Mouse (Mus musculus): ENCODE measurements around the gene Ctbp2. TPM values are rescaled to one million over a fixed set of nuclear protein-coding genes. Genes with fewer than 3 reads are reported as not detected.

Ctbp2 gene
- total RNA-seq, 2 experiments from 2014 or later: 23.9 to 44.7 TPM

DNA sequence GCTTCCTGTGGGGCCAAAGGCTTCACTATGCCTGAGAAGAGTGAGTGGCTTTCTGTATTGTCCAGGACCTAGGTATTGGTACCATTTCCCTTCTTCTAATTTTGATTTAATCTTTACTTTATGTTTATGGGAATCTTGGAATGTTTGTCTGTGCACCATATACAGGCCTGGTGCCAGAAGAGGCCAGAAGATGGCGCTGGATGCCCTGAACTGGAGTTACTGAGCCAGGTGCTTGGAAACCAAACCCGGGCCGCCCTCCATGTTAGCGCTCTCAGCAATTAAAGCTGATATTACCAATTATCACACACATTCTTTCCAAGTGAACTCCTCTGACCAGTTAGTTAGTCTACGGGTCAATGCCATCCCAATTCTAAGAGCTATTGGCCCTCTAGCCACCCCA lies 69.7 kb downstream of the Ctbp2 start:
- ATAC-seq (replicated peaks; ENCODE audit: low FRiP score, low TSS enrichment, poor library complexity, severe bottlenecking): no peak

DNA sequence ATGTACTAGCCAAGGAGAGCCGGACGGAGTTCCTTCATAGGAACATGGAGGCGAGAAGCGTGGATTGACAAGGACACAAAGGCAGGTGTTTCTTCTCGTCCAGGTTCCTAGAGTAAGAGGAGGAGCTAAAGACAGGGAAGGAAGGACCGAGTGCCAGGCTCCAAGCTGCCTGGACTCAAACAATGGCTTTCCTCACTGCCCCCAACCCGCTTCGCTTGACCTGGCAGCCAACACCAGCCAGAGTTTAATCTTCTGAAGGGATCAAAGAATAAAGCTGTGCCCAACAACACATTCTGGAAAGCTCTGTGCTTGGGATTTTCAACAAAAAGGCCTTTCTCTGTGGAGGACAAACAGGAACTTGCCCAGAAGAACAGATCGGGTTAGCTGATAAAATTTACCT lies 70.4 kb downstream of the Ctbp2 start:
- no peak for ATAC-seq (replicated peaks; ENCODE audit: low FRiP score, low TSS enrichment, poor library complexity, severe bottlenecking)

DNA sequence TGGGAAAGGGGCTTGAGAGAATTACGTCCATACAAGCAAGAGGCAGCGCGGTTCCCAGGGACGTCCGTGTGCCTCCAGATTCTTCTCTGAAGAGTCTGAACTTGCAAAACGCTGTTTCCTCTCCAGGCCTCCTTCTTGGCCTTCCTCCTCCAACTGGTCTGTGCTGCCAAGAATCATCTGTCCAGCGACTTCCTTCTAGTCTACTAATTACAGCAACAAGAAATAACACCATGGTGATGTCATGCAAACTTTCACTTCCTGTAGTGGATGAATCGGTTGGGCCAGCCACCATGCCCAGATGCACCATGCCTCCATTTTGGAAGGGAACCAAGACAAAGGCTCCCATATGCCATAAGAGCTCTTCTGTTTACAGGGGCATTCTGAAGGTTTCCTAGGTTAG lies 71.3 kb downstream of the Ctbp2 start:
- ATAC-seq (replicated peaks; ENCODE audit: low FRiP score, low TSS enrichment, poor library complexity, severe bottlenecking): no peak

DNA sequence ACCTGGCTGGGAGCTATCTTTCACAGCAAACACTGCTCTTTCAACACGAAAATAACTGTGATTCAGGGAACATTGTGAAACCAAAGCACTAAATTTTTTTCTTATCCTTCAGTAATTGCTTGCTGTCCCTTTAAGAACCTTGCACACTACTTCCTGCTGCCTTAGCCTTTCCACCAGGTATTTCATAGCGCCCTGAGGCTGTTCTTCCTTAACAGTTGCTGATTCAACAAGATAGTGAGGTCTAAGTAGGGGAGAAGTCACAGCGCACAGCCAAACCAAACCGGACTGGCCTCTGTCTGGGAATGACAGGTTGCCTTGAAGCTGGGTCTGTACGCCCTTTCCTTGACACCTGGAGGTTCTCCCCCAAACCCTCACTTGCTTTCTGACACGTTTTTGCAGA lies 73.5 kb downstream of the Ctbp2 start:
- no peak for ATAC-seq (replicated peaks; ENCODE audit: low FRiP score, low TSS enrichment, poor library complexity, severe bottlenecking)

DNA sequence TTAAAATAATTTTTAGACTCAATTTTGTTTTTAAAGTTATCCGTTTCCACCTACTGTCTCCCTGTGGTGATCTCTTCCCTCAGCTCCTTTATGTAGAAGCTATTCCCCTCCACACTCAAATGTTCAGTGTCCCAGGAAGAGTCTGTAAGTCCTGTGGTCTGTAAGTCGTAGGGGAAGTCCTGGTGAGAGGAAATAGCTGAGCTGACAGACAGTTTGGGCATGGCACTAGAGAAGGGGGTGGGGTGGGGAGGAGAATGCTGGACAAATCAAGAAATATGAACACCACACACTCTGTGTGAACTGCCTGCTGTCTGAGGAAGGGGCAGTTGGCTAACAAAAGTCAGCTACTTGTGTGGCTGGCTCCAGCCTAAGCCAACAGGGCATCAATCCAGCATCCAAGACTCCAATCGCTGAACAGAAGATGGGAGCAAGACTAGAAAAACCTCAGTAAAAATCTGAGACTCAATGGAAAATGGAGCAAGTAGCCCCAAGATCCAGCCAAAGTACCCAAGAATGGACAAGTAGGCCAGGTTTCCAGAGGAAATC lies 76.0 kb downstream of the Ctbp2 start:
- no peak for ATAC-seq (replicated peaks; ENCODE audit: low FRiP score, low TSS enrichment, poor library complexity, severe bottlenecking)

DNA sequence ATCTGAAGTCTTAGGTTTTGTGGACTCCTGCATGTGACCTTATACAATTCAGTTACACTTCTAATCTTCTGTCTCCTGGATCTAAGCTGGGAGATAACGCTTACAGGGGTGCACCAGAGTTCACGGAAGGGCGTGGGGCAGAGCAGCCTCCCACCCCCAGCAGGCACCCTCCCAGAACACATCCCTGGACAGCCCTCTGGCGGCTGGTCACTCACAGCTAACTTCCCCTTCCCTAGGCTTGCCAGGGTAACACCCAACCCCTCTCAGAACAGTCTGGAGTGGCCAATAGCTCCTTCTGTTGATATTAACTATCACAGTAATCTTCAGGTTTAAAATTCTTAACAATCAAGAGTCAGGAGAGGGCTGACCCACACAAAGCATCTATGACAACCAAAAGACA lies 76.9 kb downstream of the Ctbp2 start:
- ATAC-seq (replicated peaks; ENCODE audit: low FRiP score, low TSS enrichment, poor library complexity, severe bottlenecking): peak; percentile 16; the same call in 1 of the 2 replicates

DNA sequence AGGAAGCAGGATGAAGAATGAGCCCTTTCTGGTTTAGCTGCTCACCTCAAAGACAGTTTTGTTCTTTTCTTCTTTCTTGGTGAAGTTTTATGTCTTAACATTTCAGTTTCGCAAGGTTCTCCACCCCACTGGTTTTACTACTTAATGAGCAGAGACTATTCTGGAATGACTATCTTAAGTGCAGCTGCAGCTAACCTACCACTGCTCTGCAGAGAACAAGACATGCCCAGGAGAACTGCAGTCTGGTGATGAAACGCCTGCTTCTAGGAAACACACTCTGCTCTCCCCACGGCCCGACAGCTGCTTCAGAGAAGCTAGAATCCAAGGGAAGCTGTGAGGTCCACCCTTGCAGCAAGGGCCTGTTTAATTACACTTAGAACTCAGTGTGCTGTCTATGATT lies 79.4 kb downstream of the Ctbp2 start:
- no peak for ATAC-seq (replicated peaks; ENCODE audit: low FRiP score, low TSS enrichment, poor library complexity, severe bottlenecking)

GRCm38 (mm10) chr7:133041784-133042183 lies 82.4 kb downstream of the Ctbp2 start:
- ATAC-seq (replicated peaks; ENCODE audit: low FRiP score, low TSS enrichment, poor library complexity, severe bottlenecking): no peak

GRCm38 (mm10) chr7:133040688-133041345 lies 83.3 kb downstream of the Ctbp2 start:
- ATAC-seq (replicated peaks; ENCODE audit: low FRiP score, low TSS enrichment, poor library complexity, severe bottlenecking): no peak

DNA sequence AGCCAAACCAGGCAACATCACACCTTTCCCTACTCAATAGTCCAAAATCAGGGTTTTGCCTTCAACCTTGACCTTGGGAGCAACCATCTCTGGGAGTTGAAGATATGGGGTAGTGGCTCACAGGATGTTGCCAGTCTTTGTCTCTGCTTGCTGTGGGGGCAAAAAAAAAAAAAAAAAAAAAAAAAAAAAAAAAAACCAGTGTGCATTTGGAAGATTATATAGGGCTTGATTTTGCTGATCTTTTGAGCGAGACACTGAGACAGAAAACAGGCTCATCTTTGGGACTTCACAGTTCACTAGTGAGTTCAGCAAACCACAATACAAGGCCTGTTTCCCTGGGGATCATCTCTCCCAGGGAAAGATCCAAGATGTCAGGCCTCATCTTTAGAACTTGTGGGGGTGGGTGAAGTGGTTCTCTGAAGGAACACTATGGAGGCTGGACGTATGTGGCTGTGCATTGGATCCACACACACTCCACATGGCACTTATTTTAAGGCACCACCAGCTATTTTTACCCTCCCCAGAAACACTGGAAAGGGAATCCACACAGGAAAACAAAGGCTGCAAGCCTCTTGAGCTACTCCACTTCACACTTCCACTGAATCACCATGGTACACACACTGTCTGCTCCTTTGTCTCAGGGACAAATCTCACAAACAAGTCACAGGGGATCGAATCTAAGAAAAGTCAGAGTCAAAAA lies 84.4 kb downstream of the Ctbp2 start:
- ATAC-seq (replicated peaks; ENCODE audit: low FRiP score, low TSS enrichment, poor library complexity, severe bottlenecking): no peak

DNA sequence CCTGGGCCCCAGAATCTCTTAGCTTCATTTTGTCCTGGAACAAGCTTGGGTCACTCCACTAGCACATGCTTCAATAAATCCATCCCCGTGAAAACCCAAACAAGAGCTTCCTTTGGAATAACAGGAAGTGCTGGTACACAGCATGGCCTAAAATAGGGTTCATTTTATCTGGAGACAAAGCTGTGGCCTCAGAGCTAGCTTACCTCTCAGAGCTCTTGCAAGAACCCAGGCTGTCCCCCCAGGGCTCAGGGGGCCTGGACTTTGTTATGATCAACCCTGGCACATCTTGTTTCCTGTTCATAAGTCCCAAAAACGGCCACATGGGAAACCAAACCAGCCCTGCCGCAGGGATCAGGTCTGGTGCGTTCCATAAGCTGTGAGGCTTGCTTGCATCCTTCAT lies 86.5 kb downstream of the Ctbp2 start:
- no peak for ATAC-seq (replicated peaks; ENCODE audit: low FRiP score, low TSS enrichment, poor library complexity, severe bottlenecking)

DNA sequence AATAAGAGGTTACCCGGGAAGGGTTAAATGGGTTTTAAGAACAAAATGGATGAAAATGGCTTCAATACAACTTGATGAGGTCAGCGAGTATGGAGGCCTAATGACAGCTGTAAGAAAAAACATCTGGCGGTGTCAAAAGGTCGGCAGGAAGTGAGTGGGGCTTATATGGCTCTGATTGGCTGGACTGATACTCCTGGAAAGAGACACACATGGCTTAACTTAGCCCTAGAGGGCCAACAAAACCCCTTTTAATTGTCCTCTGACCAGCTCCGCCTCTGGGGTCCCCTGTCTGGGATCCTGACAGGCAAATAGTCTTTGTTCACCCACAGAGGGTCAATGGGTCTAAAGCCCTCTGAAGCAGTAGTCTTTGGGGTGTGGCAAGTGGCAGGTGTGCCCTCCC lies 86.9 kb downstream of the Ctbp2 start:
- ATAC-seq (replicated peaks; ENCODE audit: low FRiP score, low TSS enrichment, poor library complexity, severe bottlenecking): no peak

- no peak for ATAC-seq (replicated peaks; ENCODE audit: low FRiP score, low TSS enrichment, poor library complexity, severe bottlenecking)
Measured at GRCm38 (mm10) chr7:133035901-133036300, 88.3 kb downstream of the Ctbp2 start.

GRCm38 (mm10) chr7:133032589-133033203 lies 91.5 kb downstream of the Ctbp2 start:
- peak; percentile 73 for ATAC-seq (replicated peaks; ENCODE audit: low FRiP score, low TSS enrichment, poor library complexity, severe bottlenecking)

DNA sequence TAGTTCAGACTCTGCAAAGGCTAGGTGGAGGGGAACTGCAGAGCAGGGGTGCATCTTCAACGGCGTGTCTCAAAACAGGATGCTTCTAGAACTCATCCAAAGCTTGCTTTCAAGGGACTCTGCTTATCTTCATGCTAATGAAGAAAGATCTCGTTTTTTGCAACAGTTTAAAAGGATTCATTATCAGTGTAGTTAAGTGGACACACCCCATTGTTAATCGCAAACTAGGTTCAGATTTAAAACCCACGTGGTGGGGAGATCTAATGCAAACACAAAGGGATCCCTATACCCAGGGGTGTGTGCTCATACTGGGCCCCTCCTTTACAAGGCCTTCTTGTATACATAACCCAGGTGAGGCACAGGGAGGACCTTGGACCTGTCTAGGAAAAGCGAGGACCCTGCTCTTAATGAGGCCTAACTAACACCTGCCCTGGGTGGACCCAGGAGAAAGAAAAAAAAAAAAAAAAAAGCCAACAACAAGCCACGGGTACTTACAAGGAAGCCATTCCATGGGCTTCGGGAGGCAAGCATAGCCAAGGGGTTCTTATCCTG lies 94.6 kb downstream of the Ctbp2 start:
- no peak; the same call in 1 of the 2 replicates for ATAC-seq (replicated peaks; ENCODE audit: low FRiP score, low TSS enrichment, poor library complexity, severe bottlenecking)

GRCm38 (mm10) chr7:133029004-133029403 lies 95.2 kb downstream of the Ctbp2 start:
- no peak for ATAC-seq (replicated peaks; ENCODE audit: low FRiP score, low TSS enrichment, poor library complexity, severe bottlenecking)

GRCm38 (mm10) chr7:133027930-133028329 lies 96.2 kb downstream of the Ctbp2 start:
- ATAC-seq (replicated peaks; ENCODE audit: low FRiP score, low TSS enrichment, poor library complexity, severe bottlenecking): no peak

DNA sequence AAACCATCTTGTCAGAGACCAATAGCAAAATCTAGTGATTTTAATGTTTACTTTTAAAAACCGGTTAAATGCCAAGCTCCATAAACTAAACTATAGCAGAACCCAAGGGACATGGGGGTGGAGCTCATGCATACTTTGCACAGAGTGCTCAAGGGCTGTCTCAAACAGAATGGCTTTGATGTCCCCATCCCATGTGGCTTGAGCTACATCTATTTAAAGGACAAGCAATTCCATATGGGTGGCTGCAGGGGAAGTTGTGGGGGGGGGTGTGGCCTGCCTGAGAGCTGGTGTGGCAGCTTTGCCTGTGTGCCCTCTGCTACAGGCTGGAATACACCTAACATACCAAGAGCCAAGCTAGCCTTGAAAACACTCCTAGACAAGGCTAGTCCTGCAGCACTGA lies 99.5 kb downstream of the Ctbp2 start:
- no peak for ATAC-seq (replicated peaks; ENCODE audit: low FRiP score, low TSS enrichment, poor library complexity, severe bottlenecking)

DNA sequence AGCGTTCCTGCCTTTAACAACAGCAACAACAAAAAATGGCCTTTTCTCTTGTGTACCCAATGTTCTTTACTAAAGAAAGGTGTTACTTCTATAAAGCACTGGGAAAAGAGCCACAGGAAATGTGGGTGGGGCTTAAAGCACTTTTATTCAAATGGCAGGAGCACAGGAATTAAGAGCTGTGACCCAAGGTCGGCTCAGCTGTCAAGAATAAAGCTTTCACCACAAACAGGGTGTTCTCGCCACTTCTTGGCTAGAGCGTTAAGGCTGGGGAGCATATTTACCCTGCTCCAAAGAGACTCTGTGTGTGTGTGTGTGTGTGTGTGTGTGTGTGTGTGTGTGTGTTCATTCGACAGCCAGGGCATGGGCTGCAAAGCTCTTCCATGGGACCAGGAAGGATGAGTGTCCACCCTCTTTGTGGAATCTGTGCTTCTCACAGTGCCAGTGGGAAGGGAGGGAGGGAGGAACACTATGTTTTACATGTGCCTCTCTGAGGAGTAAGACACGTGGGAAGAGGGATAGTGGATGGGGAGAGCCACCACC lies 104.6 kb downstream of the Ctbp2 start:
- ATAC-seq (replicated peaks; ENCODE audit: low FRiP score, low TSS enrichment, poor library complexity, severe bottlenecking): no peak

- ATAC-seq (replicated peaks; ENCODE audit: low FRiP score, low TSS enrichment, poor library complexity, severe bottlenecking): no peak
Measured at GRCm38 (mm10) chr7:133018961-133019360, 105.2 kb downstream of the Ctbp2 start.
